Comparison of ENCODE assay signal across 14 mouse cellular contexts in genomic region chr5:134883077-134883476, GRCm38 (mm10). TPM values are rescaled to one million over a fixed set of nuclear protein-coding genes. Genes with fewer than 3 reads are reported as not detected.
DNase-seq lines count a peak whose midpoint lies in the region; ATAC-seq and TF ChIP-seq lines count a peak whose summit lies in the region.
"Had no signal": no experiment of that assay in that cellular context is flagged by ENCODE, and none has a peak within 500 bp of the region (broad histone marks: within the 10 kb centered on the region; RNA-seq: fewer than 3 reads in every experiment).

No protein-coding gene starts in this region.

- no peak for TF ChIP-seq POLR2A in cerebellum, adult 2 months (IDR thresholded peaks at IDR 0.05; ENCODE audit: borderline replicate concordance, insufficient read depth, low read length)

- H3K4me3 ChIP-seq in cerebellum, adult 2 months (replicated peaks; ENCODE audit: insufficient read depth, low read depth, low read length) = no peak overlapping the region
- H3K4me3 ChIP-seq: heart, embryonic 13.5 days had no signal

- DNase-seq in kidney, postnatal 10 days = peak; percentile 45
- no peak for DNase-seq in kidney, postnatal 4 days
- DNase-seq in cerebellum, adult 2 months = peak; percentile 82 to 88
- peak; percentile 61 for DNase-seq in gastrocnemius, postnatal 25 days
- DNase-seq in lung, postnatal 10 days = peak; percentile 61
- DNase-seq in layer of hippocampus, adult 11-12 months (ENCODE audit: low spot score) = no peak
- no peak for DNase-seq in frontal cortex, postnatal 14 days (ENCODE audit: low spot score in 2 of 2)
- DNase-seq: kidney, adult 11 months had no signal

- 6% methylated on average over 3 of the region's 3 CpGs for WGBS in cerebellum, adult 2 months

- H3K4me1 ChIP-seq in cerebellum, adult 2 months (ENCODE audit: control insufficient read depth, insufficient read depth, low read length) = peaks cover 15% of the 10 kb centered on the region

- TF ChIP-seq CTCF in cerebellum, adult 2 months (IDR thresholded peaks at IDR 0.05; ENCODE audit: borderline replicate concordance, insufficient read depth, low read depth, low read length) = no peak

- no peaks in the 10 kb centered on the region for H3K27me3 ChIP-seq in cerebellum, adult 2 months (ENCODE audit: control insufficient read depth, insufficient read depth, low read length)
- H3K27me3 ChIP-seq: heart, embryonic 13.5 days had no signal

- ATAC-seq in inflammation-experienced regulatory T-cells, adult 6 months = no peak

- H3K27ac ChIP-seq in cerebellum, adult 2 months (ENCODE audit: insufficient read depth, low read length) = no peak overlapping the region
- H3K27ac ChIP-seq: heart, embryonic 13.5 days; macrophage had no signal

RNA-seq across cellular contexts. Expression of gene Tmem270, which starts 23.5 kb away (rescaled TPM):
- not detected in 2 replicates for polyA plus RNA-seq in cerebellum, adult 2 months (2012; rRNA removed)
- total RNA-seq in gastrocnemius, postnatal 25 days (2021) = not detected
- polyA plus RNA-seq in inflammation-experienced regulatory T-cells, adult 6 months (2017; shearing (Covaris generic)) = not detected
- total RNA-seq: layer of hippocampus, postnatal 10 days had no signal
- polyA plus RNA-seq: heart, embryonic 13.5 days; limb, embryonic 14.5 days; macrophage; urinary bladder, adult 2 months had no signal

RNA-seq across cellular contexts. Expression of gene Cldn13, which starts 32.2 kb away (rescaled TPM):
- not detected in 2 replicates for polyA plus RNA-seq in cerebellum, adult 2 months (2012; rRNA removed)
- not detected for total RNA-seq in gastrocnemius, postnatal 25 days (2021)
- polyA plus RNA-seq in inflammation-experienced regulatory T-cells, adult 6 months (2017; shearing (Covaris generic)) = not detected
- total RNA-seq: layer of hippocampus, postnatal 10 days had no signal
- polyA plus RNA-seq: macrophage; urinary bladder, adult 2 months had no signal

RNA-seq across cellular contexts. Expression of gene Mettl27, which starts 49.1 kb away (rescaled TPM):
- polyA plus RNA-seq in cerebellum, adult 2 months (2012; rRNA removed) = 9.5 and 10.9 TPM in 2 replicates
- 1 to 10 TPM; 4.0 to 5.2 TPM for total RNA-seq in gastrocnemius, postnatal 25 days (2021)
- polyA plus RNA-seq in inflammation-experienced regulatory T-cells, adult 6 months (2017; shearing (Covaris generic)) = 10 to 100 TPM in 2 of 3 experiments, 1 to 10 TPM in 1; 6.3 to 17.2 (median 12.0) TPM

Comparison
In these comparisons a context has a peak if more than half of its experiments do, and no peak if none do; other contexts are left out.
1. DNase-seq: peak in kidney, postnatal 10 days (single experiment), cerebellum, adult 2 months (2 of 2), gastrocnemius, postnatal 25 days (single experiment) and lung, postnatal 10 days (single experiment); none in kidney, postnatal 4 days (0 of 2), layer of hippocampus, adult 11-12 months (single experiment) and frontal cortex, postnatal 14 days (0 of 2).